ENCODE assay signal across 8 mouse cellular contexts in the genomic region with DNA sequence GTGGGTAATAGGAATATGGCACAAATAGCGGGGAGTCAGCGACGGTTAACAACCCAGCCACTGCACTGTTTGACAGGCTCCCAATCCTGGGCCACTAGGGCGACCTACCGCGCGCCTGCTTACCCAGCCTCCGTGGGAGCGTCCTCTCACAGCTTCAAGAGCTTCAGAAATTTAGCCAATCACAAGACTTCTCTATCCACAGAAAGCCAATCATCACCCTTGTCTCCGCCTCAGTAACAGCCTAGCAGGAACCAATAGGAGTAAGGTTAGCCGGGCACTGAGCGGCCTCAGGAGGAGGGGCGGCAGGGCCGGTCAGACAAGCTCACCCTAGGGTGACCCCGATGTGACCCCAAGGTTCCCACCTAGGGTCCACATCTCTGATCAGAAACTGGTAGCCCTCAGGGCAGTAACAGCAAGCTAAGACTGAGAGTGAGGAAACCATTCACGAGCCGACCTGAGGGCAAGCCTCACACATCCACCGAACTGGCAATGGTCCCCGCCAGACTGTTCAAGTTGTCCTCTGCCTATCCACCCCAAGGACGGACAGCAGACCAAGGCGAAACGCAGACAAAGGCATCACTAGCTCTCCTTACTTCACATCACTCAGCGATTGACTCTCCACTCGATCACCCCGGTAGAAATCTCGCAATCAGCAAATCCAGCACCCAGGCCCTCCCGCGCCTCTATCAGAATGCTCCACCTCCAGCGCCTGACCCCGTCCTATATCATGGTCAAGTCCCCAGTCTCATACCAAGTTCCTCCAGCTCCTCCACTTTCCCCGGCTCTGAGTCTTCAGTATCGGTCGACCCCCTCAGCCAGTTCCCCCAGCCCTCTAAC. TPM values are rescaled to one million over a fixed set of nuclear protein-coding genes. Genes with fewer than 3 reads are reported as not detected.
DNase-seq lines count a peak whose midpoint lies in the region; ATAC-seq and TF ChIP-seq lines count a peak whose summit lies in the region.

No protein-coding gene starts in this region.

- TF ChIP-seq POLR2A in cerebellum, adult 2 months (IDR thresholded peaks at IDR 0.05; ENCODE audit: borderline replicate concordance, insufficient read depth, low read length), result peak; percentile 26; the same call in 1 of the 2 replicates

- peak overlapping the region; percentile 73 for H3K27ac ChIP-seq in cerebellum, adult 2 months (ENCODE audit: insufficient read depth, low read length)
- H3K27ac ChIP-seq in lung, embryonic 14.5 days (ENCODE audit: low read depth), result peak overlapping the region; percentile 98

- ATAC-seq in G1E (ENCODE audit: extremely low read depth, insufficient number of reproducible peaks, low FRiP score, poor library complexity, severe bottlenecking), result peak; percentile 65
- ATAC-seq in lung, embryonic 14.5 days (ENCODE audit: insufficient read depth), result peak; percentile 73
- peak; percentile 54 for ATAC-seq in neutrophil, adult 5-6 weeks (ENCODE audit: extremely low read depth, insufficient number of reproducible peaks, low FRiP score, poor library complexity, severe bottlenecking)

- TF ChIP-seq CTCF in G1E (IDR thresholded peaks at IDR 0.05; ENCODE audit: low read depth, low read length), result no peak
- no peak for TF ChIP-seq CTCF in cerebellum, adult 2 months (IDR thresholded peaks at IDR 0.05; ENCODE audit: borderline replicate concordance, insufficient read depth, low read depth, low read length)
- no peak for TF ChIP-seq CTCF in lung, embryonic 14.5 days (IDR thresholded peaks at IDR 0.05; ENCODE audit: low read depth)

- H3K27me3 ChIP-seq in G1E (ENCODE audit: insufficient read depth, low read length), result no peaks in the 10 kb centered on the region
- no peaks in the 10 kb centered on the region for H3K27me3 ChIP-seq in cerebellum, adult 2 months (ENCODE audit: control insufficient read depth, insufficient read depth, low read length)
- no peaks in the 10 kb centered on the region for H3K27me3 ChIP-seq in lung, embryonic 14.5 days (ENCODE audit: insufficient read depth, low read length)

- WGBS in cerebellum, adult 2 months, result under 1% methylated on average over 33 of the region's 33 CpGs
- WGBS in lung, embryonic 14.5 days, result under 1% methylated on average over 33 of the region's 33 CpGs

- no peaks in the 10 kb centered on the region for H3K9me3 ChIP-seq in G1E (replicated peaks)
- no peaks in the 10 kb centered on the region for H3K9me3 ChIP-seq in lung, embryonic 14.5 days (ENCODE audit: low read depth, low read length)

- H3K4me3 ChIP-seq in G1E (ENCODE audit: low read depth, low read length), result peak overlapping the region; percentile 82
- peak overlapping the region; percentile 70 for H3K4me3 ChIP-seq in cerebellum, adult 2 months (replicated peaks; ENCODE audit: insufficient read depth, low read depth, low read length)
- H3K4me3 ChIP-seq in lung, embryonic 14.5 days (ENCODE audit: low read depth, low read length), result peak overlapping the region; percentile 73

- H3K36me3 ChIP-seq in G1E (replicated peaks), result peaks cover 72% of the 10 kb centered on the region
- H3K36me3 ChIP-seq in lung, embryonic 14.5 days (ENCODE audit: insufficient read depth), result peaks cover 61% of the 10 kb centered on the region

- H3K4me2 ChIP-seq in lung, embryonic 14.5 days, result peak overlapping the region; percentile 97

- peak; percentile 97 for DNase-seq in G1E (ENCODE audit: low spot score)
- peak; percentile 86 to 94 for DNase-seq in cerebellum, adult 2 months
- DNase-seq in forelimb bud, embryonic 11.5 days (ENCODE audit: low read depth, low spot score), result peak; percentile 92
- DNase-seq in heart, postnatal 4 days, result peak; percentile 82
- DNase-seq in layer of hippocampus, adult 8-10 months (ENCODE audit: low spot score in 2 of 2), result peak; percentile 85 to 91
- peak; percentile 94 for DNase-seq in lung, embryonic 14.5 days
- DNase-seq in thymus, adult 18-20 months, result peak; percentile 66 to 81

- H3K9ac ChIP-seq in lung, embryonic 14.5 days, result peak overlapping the region; percentile 68

- peaks cover 77% of the 10 kb centered on the region for H3K4me1 ChIP-seq in G1E (ENCODE audit: insufficient read depth, low read depth, low read length)
- peaks cover 11% of the 10 kb centered on the region; the same call in 1 of the 2 replicates for H3K4me1 ChIP-seq in cerebellum, adult 2 months (ENCODE audit: control insufficient read depth, insufficient read depth, low read length)
- peaks cover 22% of the 10 kb centered on the region for H3K4me1 ChIP-seq in lung, embryonic 14.5 days (ENCODE audit: insufficient read depth)

RNA-seq across cellular contexts. Expression of a gene that starts 4.7 kb away (rescaled TPM):
- total RNA-seq in G1E (2014; fragmentation: Nextera tagmentation) (145 and 185 TPM in 2 replicates), G1E (2017) (3.9 and 4.8 TPM in 2 replicates)
- polyA plus RNA-seq in G1E (2012), result 104 and 111 TPM in 2 replicates
- polyA plus RNA-seq in cerebellum, adult 2 months (2012; rRNA removed), result 14.0 and 16.5 TPM in 2 replicates
- 10 to 100 TPM; 48.3 to 49.7 TPM for total RNA-seq in heart, postnatal 4 days (2021)
- 10 to 100 TPM; 32.3 to 36.4 (median 34.8) TPM for total RNA-seq in layer of hippocampus, adult 8-10 months (2022)
- polyA plus RNA-seq in lung, embryonic 14.5 days (2014; fragmentation: Nextera tagmentation; extraction: Ambion mirVana), result 22.9 and 24.4 TPM in 2 replicates
- total RNA-seq in neutrophil, adult 5-6 weeks (2017), result 18.4 and 23.8 TPM in 2 replicates

RNA-seq across cellular contexts. Expression of a gene that starts 10.7 kb away (rescaled TPM):
- 2.6 TPM in 2 replicates for total RNA-seq in G1E (2014; fragmentation: Nextera tagmentation)
- total RNA-seq in G1E (2017), result 0.93 and 1.2 TPM in 2 replicates
- 2.2 and 3.0 TPM in 2 replicates for polyA plus RNA-seq in G1E (2012)
- polyA plus RNA-seq in cerebellum, adult 2 months (2012; rRNA removed), result 5.7 and 6.0 TPM in 2 replicates
- total RNA-seq in heart, postnatal 4 days (2021), result 10 to 100 TPM; 37.1 to 38.3 TPM
- total RNA-seq in layer of hippocampus, adult 8-10 months (2022), result 1 to 10 TPM; 2.2 to 2.8 (median 2.5) TPM
- 37.5 and 39.1 TPM in 2 replicates for polyA plus RNA-seq in lung, embryonic 14.5 days (2014; fragmentation: Nextera tagmentation; extraction: Ambion mirVana)
- 2.7 and 3.3 TPM in 2 replicates for total RNA-seq in neutrophil, adult 5-6 weeks (2017)

RNA-seq across cellular contexts. Expression of a gene that starts 13.3 kb away (rescaled TPM):
- 24.0 and 26.0 TPM in 2 replicates for total RNA-seq in G1E (2014; fragmentation: Nextera tagmentation)
- total RNA-seq in G1E (2017), result 36.0 and 41.5 TPM in 2 replicates
- polyA plus RNA-seq in G1E (2012), result 3.5 and 9.1 TPM in 2 replicates
- polyA plus RNA-seq in cerebellum, adult 2 months (2012; rRNA removed), result 40.2 and 41.9 TPM in 2 replicates
- total RNA-seq in heart, postnatal 4 days (2021), result 10 to 100 TPM; 21.3 to 22.1 TPM
- 10 to 100 TPM; 37.5 to 51.2 (median 46.5) TPM for total RNA-seq in layer of hippocampus, adult 8-10 months (2022)
- 26.8 and 27.2 TPM in 2 replicates for polyA plus RNA-seq in lung, embryonic 14.5 days (2014; fragmentation: Nextera tagmentation; extraction: Ambion mirVana)
- 53.2 and 64.2 TPM in 2 replicates for total RNA-seq in neutrophil, adult 5-6 weeks (2017)

RNA-seq across cellular contexts. Expression of a gene that starts 13.5 kb away (rescaled TPM):
- total RNA-seq in G1E (2014; fragmentation: Nextera tagmentation) (96.2 and 98.4 TPM in 2 replicates), G1E (2017) (171 and 204 TPM in 2 replicates)
- 104 and 107 TPM in 2 replicates for polyA plus RNA-seq in G1E (2012)
- polyA plus RNA-seq in cerebellum, adult 2 months (2012; rRNA removed), result 193 and 200 TPM in 2 replicates
- 100 to 1,000 TPM in 1 of 2 experiments, 10 to 100 TPM in 1; 92.3 to 101 TPM for total RNA-seq in heart, postnatal 4 days (2021)
- total RNA-seq in layer of hippocampus, adult 8-10 months (2022), result 100 to 1,000 TPM; 101 to 126 (median 111) TPM
- polyA plus RNA-seq in lung, embryonic 14.5 days (2014; fragmentation: Nextera tagmentation; extraction: Ambion mirVana), result 169 and 173 TPM in 2 replicates
- 34.1 and 39.9 TPM in 2 replicates for total RNA-seq in neutrophil, adult 5-6 weeks (2017)

RNA-seq across cellular contexts. Expression of a gene that starts 39.6 kb away (rescaled TPM):
- 120 TPM in 2 replicates for total RNA-seq in G1E (2014; fragmentation: Nextera tagmentation)
- total RNA-seq in G1E (2017), result 55.6 and 71.0 TPM in 2 replicates
- 183 and 212 TPM in 2 replicates for polyA plus RNA-seq in G1E (2012)
- 111 and 115 TPM in 2 replicates for polyA plus RNA-seq in cerebellum, adult 2 months (2012; rRNA removed)
- total RNA-seq in heart, postnatal 4 days (2021), result 10 to 100 TPM; 75.3 to 76.7 TPM
- 100 to 1,000 TPM; 435 to 510 (median 495) TPM for total RNA-seq in layer of hippocampus, adult 8-10 months (2022)
- polyA plus RNA-seq in lung, embryonic 14.5 days (2014; fragmentation: Nextera tagmentation; extraction: Ambion mirVana), result 57.3 and 59.9 TPM in 2 replicates
- 152 and 159 TPM in 2 replicates for total RNA-seq in neutrophil, adult 5-6 weeks (2017)

Comparison
In these comparisons a context has a peak if more than half of its experiments do, and no peak if none do; other contexts are left out.
1. Peak in every context shown above with its lines: DNase-seq, ATAC-seq, H3K4me3 ChIP-seq and H3K27ac ChIP-seq.